Mouse (Mus musculus): ENCODE results near the gene Sh3gl1. TPM values are rescaled to one million over a fixed set of nuclear protein-coding genes. Genes with fewer than 3 reads are reported as not detected.

The Sh3gl1 gene
- polyA plus RNA-seq, 1 experiment from 2014 or later, result 101 TPM

- H3K27me3 ChIP-seq (ENCODE audit: control insufficient read depth, insufficient read depth, low read length), result no peaks in the 10 kb centered on the region
- ATAC-seq (ENCODE audit: low FRiP score, low TSS enrichment), result no peak
- TF ChIP-seq EP300 (optimal IDR thresholded peaks at IDR 0.05) (no peak), CTCF (IDR thresholded peaks at IDR 0.05; ENCODE audit: low read depth) (no peak)
Measured at GRCm38 (mm10) chr17:56016382-56016781, 20.1 kb downstream of the Sh3gl1 start.

GRCm38 (mm10) chr17:56015293-56015692 lies 21.1 kb downstream of the Sh3gl1 start:
- ATAC-seq (ENCODE audit: low FRiP score, low TSS enrichment) (no peak), DNase-seq (ENCODE audit: low spot score) (no peak)
- no peaks in the 10 kb centered on the region for H3K27me3 ChIP-seq (ENCODE audit: control insufficient read depth, insufficient read depth, low read length)
- peaks cover 40% of the 10 kb centered on the region for H3K36me3 ChIP-seq (ENCODE audit: control insufficient read depth, insufficient read depth, low read length)
- H3K4me2 ChIP-seq (replicated peaks; ENCODE audit: low read depth), result no peak overlapping the region
- H3K27ac ChIP-seq (replicated peaks), result no peak overlapping the region
- no peak overlapping the region for H3K4me3 ChIP-seq (ENCODE audit: low read depth, low read length)
- H3K4me1 ChIP-seq (replicated peaks; ENCODE audit: control insufficient read depth, insufficient read depth), result peaks cover 2% of the 10 kb centered on the region; the same call in 1 of the 2 replicates
- no peak overlapping the region for H3K9ac ChIP-seq (ENCODE audit: low read length)
- H3K9me3 ChIP-seq (ENCODE audit: control insufficient read depth, low read length), result no peaks in the 10 kb centered on the region
- TF ChIP-seq EP300 (optimal IDR thresholded peaks at IDR 0.05), result no peak
- no peak for TF ChIP-seq CTCF (IDR thresholded peaks at IDR 0.05; ENCODE audit: low read depth)
- WGBS, result 92% methylated on average over 9 of the region's 9 CpGs

More at GRCm38 (mm10) chr17:56016382-56016781, 20.1 kb downstream of the Sh3gl1 start:
- Histone ChIP-seq H3K4me2 (replicated peaks; ENCODE audit: low read depth) (no peak overlapping the region), H3K27ac (replicated peaks) (no peak overlapping the region), H3K36me3 (ENCODE audit: control insufficient read depth, insufficient read depth, low read length) (peaks cover 40% of the 10 kb centered on the region), H3K4me3 (ENCODE audit: low read depth, low read length) (no peak overlapping the region), H3K9me3 (ENCODE audit: control insufficient read depth, low read length) (no peaks in the 10 kb centered on the region), H3K9ac (ENCODE audit: low read length) (no peak overlapping the region), H3K4me1 (replicated peaks; ENCODE audit: control insufficient read depth, insufficient read depth) (no peaks in the 10 kb centered on the region)
- 87% methylated on average over 8 of the region's 8 CpGs for WGBS
- no peak for DNase-seq (ENCODE audit: low spot score)

GRCm38 (mm10) chr17:56011441-56011840 lies 25.0 kb downstream of the Sh3gl1 start:
- Histone ChIP-seq H3K27me3 (ENCODE audit: control insufficient read depth, insufficient read depth, low read length) (no peaks in the 10 kb centered on the region), H3K9ac (ENCODE audit: low read length) (no peak overlapping the region), H3K4me1 (replicated peaks; ENCODE audit: control insufficient read depth, insufficient read depth) (peaks cover 4% of the 10 kb centered on the region; the same call in 1 of the 2 replicates), H3K4me2 (replicated peaks; ENCODE audit: low read depth) (no peak overlapping the region), H3K27ac (replicated peaks) (no peak overlapping the region), H3K4me3 (ENCODE audit: low read depth, low read length) (no peak overlapping the region), H3K9me3 (ENCODE audit: control insufficient read depth, low read length) (no peaks in the 10 kb centered on the region), H3K36me3 (ENCODE audit: control insufficient read depth, insufficient read depth, low read length) (peaks cover 20% of the 10 kb centered on the region)
- ATAC-seq (ENCODE audit: low FRiP score, low TSS enrichment), result no peak
- DNase-seq (ENCODE audit: low spot score), result no peak
- no peak for TF ChIP-seq EP300 (optimal IDR thresholded peaks at IDR 0.05)
- TF ChIP-seq CTCF (IDR thresholded peaks at IDR 0.05; ENCODE audit: low read depth), result no peak
- 87% methylated on average over 7 of the region's 7 CpGs for WGBS

- WGBS, result 13% methylated on average over 9 of the region's 9 CpGs
- peaks cover 4% of the 10 kb centered on the region; the same call in 1 of the 2 replicates for H3K4me1 ChIP-seq (replicated peaks; ENCODE audit: control insufficient read depth, insufficient read depth)
- peak overlapping the region; percentile 74; the same call in 1 of the 2 replicates for H3K9ac ChIP-seq (ENCODE audit: low read length)
- ATAC-seq (ENCODE audit: low FRiP score, low TSS enrichment), result no peak
- H3K4me2 ChIP-seq (replicated peaks; ENCODE audit: low read depth), result peak overlapping the region; percentile 100
- no peak overlapping the region for H3K27ac ChIP-seq (replicated peaks)
- peaks cover 13% of the 10 kb centered on the region for H3K36me3 ChIP-seq (ENCODE audit: control insufficient read depth, insufficient read depth, low read length)
- no peak for TF ChIP-seq EP300 (optimal IDR thresholded peaks at IDR 0.05)
- TF ChIP-seq CTCF (IDR thresholded peaks at IDR 0.05; ENCODE audit: low read depth), result peak; percentile 96
- H3K27me3 ChIP-seq (ENCODE audit: control insufficient read depth, insufficient read depth, low read length), result 0 out of 2 replicates have a peak, but pooled peaks cover under 1% of the 10 kb centered on the region
- H3K4me3 ChIP-seq (ENCODE audit: low read depth, low read length), result no peak overlapping the region
- peak; percentile 80 for DNase-seq (ENCODE audit: low spot score)
- no peaks in the 10 kb centered on the region for H3K9me3 ChIP-seq (ENCODE audit: control insufficient read depth, low read length)
Measured at GRCm38 (mm10) chr17:56010681-56011080, 25.8 kb downstream of the Sh3gl1 start.

GRCm38 (mm10) chr17:56010255-56010654 lies 26.2 kb downstream of the Sh3gl1 start:
- DNase-seq (ENCODE audit: low spot score), result no peak

GRCm38 (mm10) chr17:56009962-56010240 lies 26.5 kb downstream of the Sh3gl1 start:
- Histone ChIP-seq H3K27ac (replicated peaks) (no peak overlapping the region), H3K36me3 (ENCODE audit: control insufficient read depth, insufficient read depth, low read length) (peaks cover 5% of the 10 kb centered on the region), H3K27me3 (ENCODE audit: control insufficient read depth, insufficient read depth, low read length) (0 out of 2 replicates have a peak, but pooled peaks cover 2% of the 10 kb centered on the region), H3K9ac (ENCODE audit: low read length) (peak overlapping the region; percentile 74), H3K9me3 (ENCODE audit: control insufficient read depth, low read length) (no peaks in the 10 kb centered on the region), H3K4me1 (replicated peaks; ENCODE audit: control insufficient read depth, insufficient read depth) (peaks cover 4% of the 10 kb centered on the region; the same call in 1 of the 2 replicates), H3K4me2 (replicated peaks; ENCODE audit: low read depth) (peak overlapping the region; percentile 100), H3K4me3 (ENCODE audit: low read depth, low read length) (peak overlapping the region; percentile 80)
- WGBS, result 34% methylated on average over 2 of the region's 2 CpGs
- TF ChIP-seq EP300 (optimal IDR thresholded peaks at IDR 0.05), result no peak
- no peak for TF ChIP-seq CTCF (IDR thresholded peaks at IDR 0.05; ENCODE audit: low read depth)
- DNase-seq (ENCODE audit: low spot score) (no peak), ATAC-seq (ENCODE audit: low FRiP score, low TSS enrichment) (no peak)

More at GRCm38 (mm10) chr17:56010255-56010654, 26.2 kb downstream of the Sh3gl1 start:
- TF ChIP-seq CTCF (IDR thresholded peaks at IDR 0.05; ENCODE audit: low read depth) (no peak), EP300 (optimal IDR thresholded peaks at IDR 0.05) (no peak)
- Histone ChIP-seq H3K27ac (replicated peaks) (no peak overlapping the region), H3K9ac (ENCODE audit: low read length) (peak overlapping the region; percentile 74; the same call in 1 of the 2 replicates), H3K9me3 (ENCODE audit: control insufficient read depth, low read length) (no peaks in the 10 kb centered on the region), H3K36me3 (ENCODE audit: control insufficient read depth, insufficient read depth, low read length) (peaks cover 8% of the 10 kb centered on the region), H3K4me3 (ENCODE audit: low read depth, low read length) (no peak overlapping the region), H3K4me1 (replicated peaks; ENCODE audit: control insufficient read depth, insufficient read depth) (peaks cover 4% of the 10 kb centered on the region; the same call in 1 of the 2 replicates), H3K4me2 (replicated peaks; ENCODE audit: low read depth) (peak overlapping the region; percentile 100), H3K27me3 (ENCODE audit: control insufficient read depth, insufficient read depth, low read length) (0 out of 2 replicates have a peak, but pooled peaks cover 2% of the 10 kb centered on the region)
- ATAC-seq (ENCODE audit: low FRiP score, low TSS enrichment), result no peak
- 67% methylated on average over 14 of the region's 14 CpGs for WGBS

All from stomach, postnatal 0 days (tissue).